Mouse (Mus musculus): ENCODE measurements around the gene Ap1g2. TPM values are rescaled to one million over a fixed set of nuclear protein-coding genes. Genes with fewer than 3 reads are reported as not detected.

The Ap1g2 gene
- total and polyA plus RNA-seq, 3 experiments, result 17.1 to 47.8 (median 21.8) TPM

- TF ChIP-seq GATA2 (IDR thresholded peaks at IDR 0.05; ENCODE audit: borderline replicate concordance, low read depth, low read length) (no peak), GATA1 (IDR thresholded peaks at IDR 0.05; ENCODE audit: borderline replicate concordance, low read length) (no peak), TAL1 (conservative IDR thresholded peaks at IDR 0.05; ENCODE audit: low read depth, low read length) (no peak), CTCF (IDR thresholded peaks at IDR 0.05; ENCODE audit: low read depth, low read length) (no peak), POLR2AphosphoS5 (IDR thresholded peaks at IDR 0.05; ENCODE audit: insufficient replicate concordance, low read depth, low read length) (no peak)
- H3K9me3 ChIP-seq (replicated peaks), result no peaks in the 10 kb centered on the region
- ATAC-seq (ENCODE audit: extremely low read depth, insufficient number of reproducible peaks, low FRiP score, poor library complexity, severe bottlenecking) (no peak), DNase-seq (ENCODE audit: low spot score) (no peak)
- H3K4me3 ChIP-seq (ENCODE audit: low read depth, low read length), result no peak overlapping the region
- H3K36me3 ChIP-seq (replicated peaks), result no peaks in the 10 kb centered on the region
- peaks cover 40% of the 10 kb centered on the region for H3K27me3 ChIP-seq (ENCODE audit: insufficient read depth, low read length)
- H3K4me1 ChIP-seq (ENCODE audit: insufficient read depth, low read depth, low read length), result peaks cover 9% of the 10 kb centered on the region
These were observed 53.3 kb downstream of the Ap1g2 start for GRCm38 (mm10) chr14:55053050-55053449.

- no peaks in the 10 kb centered on the region for H3K36me3 ChIP-seq (replicated peaks)
- ATAC-seq (ENCODE audit: extremely low read depth, insufficient number of reproducible peaks, low FRiP score, poor library complexity, severe bottlenecking) (no peak), DNase-seq (ENCODE audit: low spot score) (no peak)
- no peak overlapping the region for H3K4me3 ChIP-seq (ENCODE audit: low read depth, low read length)
- peaks cover 40% of the 10 kb centered on the region for H3K27me3 ChIP-seq (ENCODE audit: insufficient read depth, low read length)
- no peak for TF ChIP-seq TAL1 (conservative IDR thresholded peaks at IDR 0.05; ENCODE audit: low read depth, low read length)
- no peak for TF ChIP-seq GATA2 (IDR thresholded peaks at IDR 0.05; ENCODE audit: borderline replicate concordance, low read depth, low read length)
- TF ChIP-seq GATA1 (IDR thresholded peaks at IDR 0.05; ENCODE audit: borderline replicate concordance, low read length), result no peak
- no peak for TF ChIP-seq POLR2AphosphoS5 (IDR thresholded peaks at IDR 0.05; ENCODE audit: insufficient replicate concordance, low read depth, low read length)
- no peak for TF ChIP-seq CTCF (IDR thresholded peaks at IDR 0.05; ENCODE audit: low read depth, low read length)
- peaks cover 9% of the 10 kb centered on the region for H3K4me1 ChIP-seq (ENCODE audit: insufficient read depth, low read depth, low read length)
- H3K9me3 ChIP-seq (replicated peaks), result no peaks in the 10 kb centered on the region
These were observed 53.9 kb downstream of the Ap1g2 start for GRCm38 (mm10) chr14:55052496-55052895.

Other genes starting within 250 kb of the Ap1g2 start
- 9.2 and 10.0 TPM in 2 replicates for gene Homez, start 235.6 kb downstream of the Ap1g2 start, total RNA-seq (2014; fragmentation: Nextera tagmentation)
- 8.1 and 8.4 TPM in 2 replicates for gene Homez, start 235.6 kb downstream of the Ap1g2 start, total RNA-seq (2017)
- 1.2 and 1.3 TPM in 2 replicates for gene Homez, start 235.6 kb downstream of the Ap1g2 start, polyA plus RNA-seq (2012)
- gene Ppp1r3e, start 229.0 kb downstream of the Ap1g2 start, total RNA-seq (2014; fragmentation: Nextera tagmentation), result 3.6 and 8.7 TPM in 2 replicates
- 0.64 and 0.87 TPM in 2 replicates for gene Ppp1r3e, start 229.0 kb downstream of the Ap1g2 start, total RNA-seq (2017)
- 1.2 TPM in 2 replicates for gene Ppp1r3e, start 229.0 kb downstream of the Ap1g2 start, polyA plus RNA-seq (2012)
- 9.9 and 10.6 TPM in 2 replicates for gene Bcl2l2, start 223.2 kb downstream of the Ap1g2 start, total RNA-seq (2014; fragmentation: Nextera tagmentation)
- gene Bcl2l2, start 223.2 kb downstream of the Ap1g2 start, total RNA-seq (2017), result 12.7 and 14.0 TPM in 2 replicates
- gene Bcl2l2, start 223.2 kb downstream of the Ap1g2 start, polyA plus RNA-seq (2012), result 25.2 and 36.3 TPM in 2 replicates
- 5.5 TPM in 1 of 2 replicates, not detected in the other for gene Gm20521, start 223.2 kb downstream of the Ap1g2 start, total RNA-seq (2014; fragmentation: Nextera tagmentation)
- gene Gm20521, start 223.2 kb downstream of the Ap1g2 start, total RNA-seq (2017), result 1.2 and 2.1 TPM in 2 replicates
- gene Gm20521, start 223.2 kb downstream of the Ap1g2 start, polyA plus RNA-seq (2012), result 3.0 and 4.0 TPM in 2 replicates
- gene Pabpn1, start 214.1 kb downstream of the Ap1g2 start, total RNA-seq (2014; fragmentation: Nextera tagmentation), result 190 and 193 TPM in 2 replicates
- gene Pabpn1, start 214.1 kb downstream of the Ap1g2 start, total RNA-seq (2017), result 118 and 142 TPM in 2 replicates
- gene Pabpn1, start 214.1 kb downstream of the Ap1g2 start, polyA plus RNA-seq (2012), result 387 and 490 TPM in 2 replicates
- 0.60 TPM in 1 of 2 replicates, not detected in the other for gene Slc22a17, start 193.5 kb downstream of the Ap1g2 start, total RNA-seq (2014; fragmentation: Nextera tagmentation)
- 0.05 and 0.06 TPM in 2 replicates for gene Slc22a17, start 193.5 kb downstream of the Ap1g2 start, total RNA-seq (2017)
- gene Slc22a17, start 193.5 kb downstream of the Ap1g2 start, polyA plus RNA-seq (2012), result 0.13 and 0.33 TPM in 2 replicates
- not detected in 2 replicates for gene Efs, start 180.5 kb downstream of the Ap1g2 start, total RNA-seq (2014; fragmentation: Nextera tagmentation)
- gene Efs, start 180.5 kb downstream of the Ap1g2 start, total RNA-seq (2017), result not detected in 2 replicates
- gene Efs, start 180.5 kb downstream of the Ap1g2 start, polyA plus RNA-seq (2012), result not detected in 2 replicates
- gene Il25, start 173.9 kb downstream of the Ap1g2 start, total RNA-seq (2014; fragmentation: Nextera tagmentation), result not detected in 2 replicates
- not detected in 2 replicates for gene Il25, start 173.9 kb downstream of the Ap1g2 start, total RNA-seq (2017)
- not detected in 2 replicates for gene Il25, start 173.9 kb downstream of the Ap1g2 start, polyA plus RNA-seq (2012)
- not detected in 2 replicates for gene Cmtm5, start 170.3 kb downstream of the Ap1g2 start, total RNA-seq (2014; fragmentation: Nextera tagmentation)
- not detected in 2 replicates for gene Cmtm5, start 170.3 kb downstream of the Ap1g2 start, total RNA-seq (2017)
- not detected in 2 replicates for gene Cmtm5, start 170.3 kb downstream of the Ap1g2 start, polyA plus RNA-seq (2012)
- not detected in 2 replicates for gene Myh6, start 139.7 kb downstream of the Ap1g2 start, total RNA-seq (2014; fragmentation: Nextera tagmentation)
- 0.29 and 0.38 TPM in 2 replicates for gene Myh6, start 139.7 kb downstream of the Ap1g2 start, total RNA-seq (2017)
- 0.18 and 0.23 TPM in 2 replicates for gene Myh6, start 139.7 kb downstream of the Ap1g2 start, polyA plus RNA-seq (2012)
- not detected in 2 replicates for gene Gm17428, start 129.7 kb downstream of the Ap1g2 start, total RNA-seq (2014; fragmentation: Nextera tagmentation)
- not detected in 2 replicates for gene Gm17428, start 129.7 kb downstream of the Ap1g2 start, total RNA-seq (2017)
- gene Gm17428, start 129.7 kb downstream of the Ap1g2 start, polyA plus RNA-seq (2012), result not detected in 2 replicates
- 0.90 TPM in 1 of 2 replicates, not detected in the other for gene Myh7, start 112.0 kb downstream of the Ap1g2 start, total RNA-seq (2014; fragmentation: Nextera tagmentation)
- gene Myh7, start 112.0 kb downstream of the Ap1g2 start, total RNA-seq (2017), result under 0.01 and 0.16 TPM in 2 replicates
- gene Myh7, start 112.0 kb downstream of the Ap1g2 start, polyA plus RNA-seq (2012), result 0.17 and 0.18 TPM in 2 replicates
- 55.2 and 64.8 TPM in 2 replicates for gene Ngdn, start 91.1 kb downstream of the Ap1g2 start, total RNA-seq (2014; fragmentation: Nextera tagmentation)
- gene Ngdn, start 91.1 kb downstream of the Ap1g2 start, total RNA-seq (2017), result 62.0 and 78.3 TPM in 2 replicates
- 31.7 and 41.4 TPM in 2 replicates for gene Ngdn, start 91.1 kb downstream of the Ap1g2 start, polyA plus RNA-seq (2012)
- gene Zfhx2, start 14.3 kb downstream of the Ap1g2 start, total RNA-seq (2014; fragmentation: Nextera tagmentation), result 7.9 and 8.6 TPM in 2 replicates
- 1.5 and 1.9 TPM in 2 replicates for gene Zfhx2, start 14.3 kb downstream of the Ap1g2 start, total RNA-seq (2017)
- gene Zfhx2, start 14.3 kb downstream of the Ap1g2 start, polyA plus RNA-seq (2012), result 2.8 and 2.9 TPM in 2 replicates
- gene Thtpa, start 11.8 kb downstream of the Ap1g2 start, total RNA-seq (2014; fragmentation: Nextera tagmentation), result 15.2 and 17.1 TPM in 2 replicates
- gene Thtpa, start 11.8 kb downstream of the Ap1g2 start, total RNA-seq (2017), result 16.3 and 17.2 TPM in 2 replicates
- gene Thtpa, start 11.8 kb downstream of the Ap1g2 start, polyA plus RNA-seq (2012), result 2.6 and 3.7 TPM in 2 replicates
- gene Jph4, start 10.3 kb upstream of the Ap1g2 start, total RNA-seq (2014; fragmentation: Nextera tagmentation), result not detected in 2 replicates
- gene Jph4, start 10.3 kb upstream of the Ap1g2 start, total RNA-seq (2017), result 0.06 and 0.11 TPM in 2 replicates
- gene Jph4, start 10.3 kb upstream of the Ap1g2 start, polyA plus RNA-seq (2012), result not detected in 2 replicates
- not detected in 2 replicates for gene Dhrs2, start 115.4 kb upstream of the Ap1g2 start, total RNA-seq (2014; fragmentation: Nextera tagmentation)
- not detected in 2 replicates for gene Dhrs2, start 115.4 kb upstream of the Ap1g2 start, total RNA-seq (2017)
- not detected in 2 replicates for gene Dhrs2, start 115.4 kb upstream of the Ap1g2 start, polyA plus RNA-seq (2012)

Measured in G1E (cell line).